Comparison of ENCODE assay signal across 25 mouse cellular contexts in genomic region chr11:24103128-24103742, GRCm38 (mm10). TPM values are rescaled to one million over a fixed set of nuclear protein-coding genes. Genes with fewer than 3 reads are reported as not detected.
DNase-seq lines count a peak whose midpoint lies in the region; ATAC-seq and TF ChIP-seq lines count a peak whose summit lies in the region.
"Had no signal": no experiment of that assay in that cellular context is flagged by ENCODE, and none has a peak within 500 bp of the region (broad histone marks: within the 10 kb centered on the region; RNA-seq: fewer than 3 reads in every experiment).

No protein-coding gene starts in this region.

- no peak overlapping the region for H3K4me3 ChIP-seq in forebrain, embryonic 12.5 days (replicated peaks)
- H3K4me3 ChIP-seq in forebrain, embryonic 10.5 days: no peak overlapping the region
- no peak overlapping the region for H3K4me3 ChIP-seq in layer of hippocampus, adult 2 months
- no peak overlapping the region for H3K4me3 ChIP-seq in neural tube, embryonic 12.5 days
- no peak overlapping the region for H3K4me3 ChIP-seq in neural tube, embryonic 15.5 days (replicated peaks)
- H3K4me3 ChIP-seq: heart, embryonic 15.5 days; midbrain, embryonic 10.5 days had no signal

- H3K36me3 ChIP-seq in forebrain, embryonic 12.5 days (replicated peaks): peaks cover 12% of the 10 kb centered on the region; the same call in 1 of the 2 replicates
- H3K36me3 ChIP-seq in forebrain, embryonic 10.5 days (replicated peaks): peaks cover 21% of the 10 kb centered on the region; the same call in 1 of the 2 replicates
- H3K36me3 ChIP-seq in neural tube, embryonic 12.5 days: no peaks in the 10 kb centered on the region; the same call in 1 of the 2 replicates
- no peaks in the 10 kb centered on the region for H3K36me3 ChIP-seq in neural tube, embryonic 15.5 days
- H3K36me3 ChIP-seq: heart, embryonic 15.5 days; midbrain, embryonic 10.5 days had no signal

- 78% methylated on average over 6 of the region's 6 CpGs for WGBS in forebrain, embryonic 12.5 days
- WGBS in forebrain, embryonic 10.5 days: 89% methylated on average over 6 of the region's 6 CpGs
- 76% methylated on average over 6 of the region's 6 CpGs for WGBS in neural tube, embryonic 12.5 days
- WGBS in neural tube, embryonic 15.5 days: 76% methylated on average over 6 of the region's 6 CpGs

- TF ChIP-seq CTCF in layer of hippocampus, adult 2 months (conservative IDR thresholded peaks at IDR 0.05): no peak

- no peak for ATAC-seq in forebrain, embryonic 12.5 days (ENCODE audit: low FRiP score)
- ATAC-seq in neural tube, embryonic 12.5 days (ENCODE audit: low FRiP score, low read depth): no peak
- ATAC-seq in neural tube, embryonic 15.5 days (ENCODE audit: low FRiP score): no peak
- ATAC-seq: activated CD4-positive, CD25-positive, alpha-beta regulatory T cell, adult 4 months; CD4-positive, CD25-positive, alpha-beta regulatory T cell, adult 4 months had no signal

- no peak for DNase-seq in forebrain, embryonic 10.5 days (ENCODE audit: extremely low spot score, low spot score)
- DNase-seq in layer of hippocampus, adult 2 months (ENCODE audit: low spot score in 2 of 2): no peak
- no peak for DNase-seq in layer of hippocampus, adult 9-11 months
- DNase-seq in cerebellum, adult 11-12 months: no peak
- DNase-seq: adrenal gland, postnatal 10 days; cerebellum, postnatal 14 days; embryo, embryonic 11 days; heart, postnatal 4 days; kidney, adult 18-20 months; layer of hippocampus, postnatal 36 days; lung, adult 18-20 months; thymus, postnatal 14 days had no signal

- no peak overlapping the region for H3K9ac ChIP-seq in forebrain, embryonic 12.5 days
- no peak overlapping the region for H3K9ac ChIP-seq in neural tube, embryonic 12.5 days
- H3K9ac ChIP-seq in neural tube, embryonic 15.5 days (replicated peaks): no peak overlapping the region
- H3K9ac ChIP-seq: heart, embryonic 15.5 days had no signal

- H3K4me1 ChIP-seq in forebrain, embryonic 12.5 days: peaks cover 70% of the 10 kb centered on the region
- H3K4me1 ChIP-seq in forebrain, embryonic 10.5 days: peaks cover 44% of the 10 kb centered on the region
- peaks cover 59% of the 10 kb centered on the region for H3K4me1 ChIP-seq in neural tube, embryonic 12.5 days
- H3K4me1 ChIP-seq in neural tube, embryonic 15.5 days: peaks cover 63% of the 10 kb centered on the region

- H3K9me3 ChIP-seq in forebrain, embryonic 12.5 days: no peaks in the 10 kb centered on the region
- no peaks in the 10 kb centered on the region for H3K9me3 ChIP-seq in forebrain, embryonic 10.5 days
- no peaks in the 10 kb centered on the region for H3K9me3 ChIP-seq in neural tube, embryonic 12.5 days
- no peaks in the 10 kb centered on the region for H3K9me3 ChIP-seq in neural tube, embryonic 15.5 days (replicated peaks)
- H3K9me3 ChIP-seq: heart, embryonic 15.5 days; midbrain, embryonic 10.5 days had no signal

- 0 out of 2 replicates have a peak overlapping the region, but pooled peaks have one; percentile 21 for H3K27ac ChIP-seq in forebrain, embryonic 12.5 days
- no peak overlapping the region for H3K27ac ChIP-seq in forebrain, embryonic 10.5 days
- H3K27ac ChIP-seq in layer of hippocampus, adult 2 months: peak overlapping the region; percentile 75
- no peak overlapping the region for H3K27ac ChIP-seq in neural tube, embryonic 12.5 days
- H3K27ac ChIP-seq in neural tube, embryonic 15.5 days (replicated peaks): no peak overlapping the region
- H3K27ac ChIP-seq: heart, embryonic 15.5 days; kidney, postnatal 0 days; midbrain, embryonic 10.5 days had no signal

- no peak overlapping the region for H3K4me2 ChIP-seq in forebrain, embryonic 12.5 days
- H3K4me2 ChIP-seq in neural tube, embryonic 12.5 days (replicated peaks): peak overlapping the region; percentile 12; the same call in 1 of the 2 replicates
- H3K4me2 ChIP-seq in neural tube, embryonic 15.5 days: no peak overlapping the region
- H3K4me2 ChIP-seq: heart, embryonic 15.5 days had no signal

- no peaks in the 10 kb centered on the region for H3K27me3 ChIP-seq in forebrain, embryonic 12.5 days
- H3K27me3 ChIP-seq in forebrain, embryonic 10.5 days (ENCODE audit: poor library complexity, severe bottlenecking): no peaks in the 10 kb centered on the region
- no peaks in the 10 kb centered on the region for H3K27me3 ChIP-seq in neural tube, embryonic 12.5 days (replicated peaks)
- H3K27me3 ChIP-seq in neural tube, embryonic 15.5 days (replicated peaks): no peaks in the 10 kb centered on the region
- H3K27me3 ChIP-seq: heart, embryonic 15.5 days had no signal

RNA-seq across cellular contexts. Expression of gene Bcl11a, which starts 25.4 kb away (rescaled TPM):
- polyA plus RNA-seq in forebrain, embryonic 12.5 days (2016; fragmentation: Nextera tagmentation; extraction: Ambion mirVana): 129 and 130 TPM in 2 replicates
- polyA plus RNA-seq in forebrain, embryonic 10.5 days (2016; fragmentation: Nextera tagmentation; extraction: Ambion mirVana): 37.6 and 44.1 TPM in 2 replicates
- total RNA-seq in layer of hippocampus, adult 2 months (2021): 100 to 1,000 TPM; 117 to 121 TPM
- 96.6 and 101 TPM in 2 replicates for polyA plus RNA-seq in neural tube, embryonic 12.5 days (2016; fragmentation: Nextera tagmentation; extraction: Ambion mirVana)
- 85.1 and 102 TPM in 2 replicates for polyA plus RNA-seq in neural tube, embryonic 15.5 days (2015; fragmentation: Nextera tagmentation; extraction: Ambion mirVana)

RNA-seq across cellular contexts. Expression of gene A830031A19Rik, which starts 28.4 kb away (rescaled TPM):
- not detected in 2 replicates for polyA plus RNA-seq in forebrain, embryonic 12.5 days (2016; fragmentation: Nextera tagmentation; extraction: Ambion mirVana)
- polyA plus RNA-seq in forebrain, embryonic 10.5 days (2016; fragmentation: Nextera tagmentation; extraction: Ambion mirVana): not detected in 2 replicates
- 1 to 10 TPM; 1.3 to 1.7 TPM for total RNA-seq in layer of hippocampus, adult 2 months (2021)
- not detected in 2 replicates for polyA plus RNA-seq in neural tube, embryonic 12.5 days (2016; fragmentation: Nextera tagmentation; extraction: Ambion mirVana)
- not detected in 2 replicates for polyA plus RNA-seq in neural tube, embryonic 15.5 days (2015; fragmentation: Nextera tagmentation; extraction: Ambion mirVana)
- total RNA-seq: adrenal gland, postnatal 10 days; ES-E14; gastrocnemius, adult 8-10 months; granulocyte monocyte progenitor cell, adult 5-6 weeks; heart, postnatal 4 days; midbrain, postnatal 0 days had no signal
- polyA plus RNA-seq: activated CD4-positive, CD25-positive, alpha-beta regulatory T cell, adult 4 months; CD4-positive, CD25-positive, alpha-beta regulatory T cell, adult 4 months; heart, embryonic 15.5 days; kidney, postnatal 0 days; midbrain, embryonic 10.5 days; midbrain, postnatal 0 days; testis, adult 2 months had no signal

Comparison
In these comparisons a context has a peak if more than half of its experiments do, and no peak if none do; other contexts are left out.
1. H3K27ac ChIP-seq: peak in forebrain, embryonic 12.5 days (single experiment) and layer of hippocampus, adult 2 months (single experiment); none in forebrain, embryonic 10.5 days (single experiment), neural tube, embryonic 12.5 days (single experiment) and neural tube, embryonic 15.5 days (single experiment).